Mouse (Mus musculus) myocyte (in vitro differentiated cells): ENCODE measurements around the gene 5031439G07Rik. TPM values are rescaled to one million over a fixed set of nuclear protein-coding genes. Genes with fewer than 3 reads are reported as not detected.

Source experiments
- H3K27me3 ChIP-seq: one replicate; pipeline ENCODE4 v1.6.1; 2011; ENCODE audit not compliant: control insufficient read depth, insufficient read depth, insufficient read length
- H3K36me3 ChIP-seq: one replicate; pipeline ENCODE4 v1.6.1; 2011; ENCODE audit not compliant: control insufficient read depth, insufficient read depth
- H3K4me2 ChIP-seq: one replicate; pipeline ENCODE4 v1.6.1; 2011; ENCODE audit warnings: low read depth, control low read depth
- H3K4me3 ChIP-seq: one replicate; pipeline ENCODE4 v1.5.1; 2011; ENCODE audit warnings: mild to moderate bottlenecking, control low read depth, moderate library complexity
- H3K79me2 ChIP-seq: one replicate; pipeline ENCODE4 v1.6.1; 2011; ENCODE audit not compliant: control insufficient read depth, insufficient read depth
- H3ac ChIP-seq: one replicate; pipeline ENCODE4 v1.6.1; 2011; ENCODE audit not compliant: control insufficient read depth, insufficient read length
- CEBPB ChIP-seq: IDR thresholded peaks from 2 replicates; pipeline ENCODE4 v1.6.1; 2011; ENCODE audit warnings: mild to moderate bottlenecking, moderate library complexity; ENCODE audit not compliant: poor library complexity, insufficient read depth, severe bottlenecking
- E2F4 ChIP-seq: IDR thresholded peaks from one replicate; pipeline ENCODE4 v1.6.1; 2011; ENCODE audit warnings: mild to moderate bottlenecking, control low read depth, moderate library complexity; ENCODE audit not compliant: insufficient read depth
- MAX ChIP-seq: IDR thresholded peaks from one replicate; pipeline ENCODE4 v1.6.1; 2011; ENCODE audit warnings: low read depth, mild to moderate bottlenecking, control low read depth
- MYOD1 ChIP-seq, 3 experiments: IDR thresholded peaks; one replicate each; pipeline ENCODE4 v1.6.1; 2011; ENCODE audit warnings: control low read depth in 2 of 3, low read depth in 2 of 3, mild to moderate bottlenecking in 2 of 3, moderate library complexity in 1 of 3; ENCODE audit not compliant: insufficient read length in 2 of 3, control insufficient read depth in 1 of 3
- MYOG ChIP-seq, 3 experiments: IDR thresholded peaks; one replicate each; pipeline ENCODE4 v1.6.1; 2011; ENCODE audit warnings: control low read depth in 2 of 3, low read depth in 2 of 3, mild to moderate bottlenecking in 2 of 3; ENCODE audit not compliant: insufficient read length in 2 of 3, control insufficient read depth in 1 of 3, insufficient read depth in 1 of 3
- POLR2A ChIP-seq: IDR thresholded peaks from one replicate; pipeline ENCODE4 v1.6.1; 2011; ENCODE audit warnings: low read depth, mild to moderate bottlenecking, control low read depth, moderate library complexity; ENCODE audit not compliant: insufficient read length
- POLR2AphosphoS2 ChIP-seq: IDR thresholded peaks from one replicate; pipeline ENCODE4 v1.6.1; 2011; ENCODE audit warnings: low read depth, control low read depth; ENCODE audit not compliant: insufficient read length
- REST ChIP-seq: IDR thresholded peaks from one replicate; pipeline ENCODE4 v1.6.1; 2011; ENCODE audit warnings: mild to moderate bottlenecking, control low read depth, moderate library complexity; ENCODE audit not compliant: insufficient read depth, insufficient read length
- SRF ChIP-seq: IDR thresholded peaks from one replicate; pipeline ENCODE4 v1.6.1; 2011; ENCODE audit warnings: low read depth; ENCODE audit not compliant: control insufficient read depth, insufficient read length
- TCF12 ChIP-seq: IDR thresholded peaks from one replicate; pipeline ENCODE4 v1.6.1; 2011; ENCODE audit warnings: mild to moderate bottlenecking, control low read depth; ENCODE audit not compliant: poor library complexity, insufficient read depth, severe bottlenecking
- TCF3 ChIP-seq: IDR thresholded peaks from one replicate; pipeline ENCODE4 v1.6.1; 2011; ENCODE audit warnings: low read depth, control low read depth; ENCODE audit not compliant: insufficient read length
- USF1 ChIP-seq: IDR thresholded peaks from one replicate; pipeline ENCODE4 v1.6.1; 2011; ENCODE audit warnings: low read depth, mild to moderate bottlenecking, control low read depth, moderate library complexity
- polyA plus RNA-seq: library from polyadenylated mRNA; unstranded; fragments of >200 nt; fragmentation: generic; extraction: Trizol; gene quantifications from one replicate; pipeline ENCODE4 v1.2.1, GENCODE M21; 2012; ENCODE audit warnings: missing spikeins

5031439G07Rik gene
- polyA plus RNA-seq, 1 experiment = 44.0 TPM

GRCm38 (mm10) chr15:84997768-84998454 is 9.6 kb upstream of the 5031439G07Rik start:
- Histone ChIP-seq H3K27me3 (no peaks in the 10 kb centered on the region), H3K79me2 (no peaks in the 10 kb centered on the region), H3K4me3 (no peak overlapping the region), H3K4me2 (no peak overlapping the region), H3K36me3 (no peaks in the 10 kb centered on the region), H3ac (no peak overlapping the region)
- no peak for TF ChIP-seq MYOG (IDR thresholded peaks at IDR 0.05; ENCODE audit: control insufficient read depth in 1 of 3, insufficient read depth in 1 of 3, insufficient read length in 2 of 3, low read depth in 2 of 3)

GRCm38 (mm10) chr15:84995967-84996366 is 7.6 kb upstream of the 5031439G07Rik start:
- H3K36me3 ChIP-seq = no peaks in the 10 kb centered on the region
- no peak overlapping the region for H3K4me2 ChIP-seq
- TF ChIP-seq USF1 = no peak
- no peak for TF ChIP-seq MYOG (IDR thresholded peaks at IDR 0.05; ENCODE audit: control insufficient read depth in 1 of 3, insufficient read depth in 1 of 3, insufficient read length in 2 of 3, low read depth in 2 of 3)
- no peak for TF ChIP-seq E2F4
- no peak for TF ChIP-seq MAX
- TF ChIP-seq SRF = no peak
- TF ChIP-seq MYOD1 (IDR thresholded peaks at IDR 0.05; ENCODE audit: control insufficient read depth in 1 of 3, insufficient read length in 2 of 3, low read depth in 2 of 3) = no peak
- no peak for TF ChIP-seq POLR2AphosphoS2
- TF ChIP-seq TCF3 = no peak
- TF ChIP-seq POLR2A = no peak
- TF ChIP-seq REST = no peak
- no peak for TF ChIP-seq TCF12
- no peak for TF ChIP-seq CEBPB
- no peaks in the 10 kb centered on the region for H3K27me3 ChIP-seq
- no peak overlapping the region for H3ac ChIP-seq
- no peak overlapping the region for H3K4me3 ChIP-seq
- H3K79me2 ChIP-seq = no peaks in the 10 kb centered on the region

GRCm38 (mm10) chr15:84995041-84995440 is 6.7 kb upstream of the 5031439G07Rik start:
- Histone ChIP-seq H3K4me3 (no peak overlapping the region), H3K27me3 (no peaks in the 10 kb centered on the region), H3ac (no peak overlapping the region), H3K4me2 (no peak overlapping the region), H3K79me2 (no peaks in the 10 kb centered on the region), H3K36me3 (no peaks in the 10 kb centered on the region)
- TF ChIP-seq SRF (no peak), POLR2AphosphoS2 (no peak), MYOG (IDR thresholded peaks at IDR 0.05; ENCODE audit: control insufficient read depth in 1 of 3, insufficient read depth in 1 of 3, insufficient read length in 2 of 3, low read depth in 2 of 3) (no peak), CEBPB (no peak)

GRCm38 (mm10) chr15:84994498-84994897 is 6.1 kb upstream of the 5031439G07Rik start:
- TF ChIP-seq MYOG (IDR thresholded peaks at IDR 0.05; ENCODE audit: control insufficient read depth in 1 of 3, insufficient read depth in 1 of 3, insufficient read length in 2 of 3, low read depth in 2 of 3) (no peak), SRF (no peak), TCF12 (no peak), E2F4 (no peak), POLR2A (no peak), USF1 (no peak), TCF3 (no peak), POLR2AphosphoS2 (no peak), CEBPB (no peak), MYOD1 (IDR thresholded peaks at IDR 0.05; ENCODE audit: control insufficient read depth in 1 of 3, insufficient read length in 2 of 3, low read depth in 2 of 3) (no peak), REST (no peak), MAX (no peak)
- Histone ChIP-seq H3K79me2 (no peaks in the 10 kb centered on the region), H3K4me2 (no peak overlapping the region), H3ac (no peak overlapping the region), H3K4me3 (no peak overlapping the region), H3K36me3 (no peaks in the 10 kb centered on the region), H3K27me3 (no peaks in the 10 kb centered on the region)

GRCm38 (mm10) chr15:84989771-84990170 is 1.4 kb upstream of the 5031439G07Rik start:
- Histone ChIP-seq H3K27me3 (no peaks in the 10 kb centered on the region), H3K36me3 (no peaks in the 10 kb centered on the region), H3K79me2 (peaks cover 19% of the 10 kb centered on the region), H3ac (no peak overlapping the region), H3K4me2 (no peak overlapping the region), H3K4me3 (no peak overlapping the region)
- TF ChIP-seq USF1 (no peak), SRF (no peak), POLR2AphosphoS2 (no peak), POLR2A (no peak), TCF12 (no peak), MYOG (IDR thresholded peaks at IDR 0.05; ENCODE audit: control insufficient read depth in 1 of 3, insufficient read depth in 1 of 3, insufficient read length in 2 of 3, low read depth in 2 of 3) (no peak), REST (no peak), CEBPB (no peak), MAX (no peak), TCF3 (no peak), E2F4 (no peak), MYOD1 (IDR thresholded peaks at IDR 0.05; ENCODE audit: control insufficient read depth in 1 of 3, insufficient read length in 2 of 3, low read depth in 2 of 3) (no peak)
